Mouse (Mus musculus) neural tube, embryonic 15.5 days (tissue): ENCODE data around the gene Zbed4. TPM values are rescaled to one million over a fixed set of nuclear protein-coding genes. Genes with fewer than 3 reads are reported as not detected.
"Not testable (repeated sequence)": the region's sequence is repeated elsewhere in the genome, so short reads cannot be mapped to it uniquely, and the experiment has no call there.

Source experiments
- ATAC-seq: fragments of 200-750 bp; cut with Nextera tagmentation; 2 replicates; pipeline ENCODE4 v1.8.0; 2017; ENCODE audit warnings: mild to moderate bottlenecking, moderate TSS enrichment, moderate library complexity; ENCODE audit not compliant: low FRiP score
- H3K27ac ChIP-seq: fragments of 300-500 bp; sonication (generic); replicated peaks from 2 replicates; pipeline ENCODE4 v1.5.1; 2015; ENCODE audit warnings: mild to moderate bottlenecking, inconsistent platforms
- H3K27me3 ChIP-seq: fragments of 300-500 bp; sonication (generic); replicated peaks from 2 replicates; pipeline ENCODE4 v1.6.1; 2015; ENCODE audit warnings: inconsistent platforms
- H3K36me3 ChIP-seq: fragments of 300-500 bp; sonication (generic); 2 replicates; pipeline ENCODE4 v1.6.1; 2015; ENCODE audit warnings: inconsistent platforms
- H3K4me1 ChIP-seq: fragments of 300-500 bp; sonication (generic); 2 replicates; pipeline ENCODE4 v1.6.1; 2015; ENCODE audit warnings: inconsistent platforms
- H3K4me2 ChIP-seq: fragments of 300-500 bp; sonication (generic); 2 replicates; pipeline ENCODE4 v1.6.1; 2015; ENCODE audit warnings: inconsistent platforms, mild to moderate bottlenecking, moderate library complexity
- H3K4me3 ChIP-seq: fragments of 300-500 bp; sonication (generic); replicated peaks from 2 replicates; pipeline ENCODE4 v1.5.1; 2015; ENCODE audit warnings: mild to moderate bottlenecking, inconsistent platforms
- H3K9ac ChIP-seq: fragments of 300-500 bp; sonication (generic); replicated peaks from 2 replicates; pipeline ENCODE4 v1.6.1; 2015; ENCODE audit warnings: mild to moderate bottlenecking, inconsistent platforms
- H3K9me3 ChIP-seq: fragments of 300-500 bp; sonication (generic); replicated peaks from 2 replicates; pipeline ENCODE4 v1.6.1; 2016; ENCODE audit warnings: inconsistent platforms
- WGBS: fragments of 180-500 bp; shearing (Covaris S2); methylation state at CpG from one replicate; pipeline ENCODE4 v1.1.7; 2015; ENCODE audit warnings: mixed read lengths; 5-methylcytosine and 5-hydroxymethylcytosine counted together
- polyA plus RNA-seq: library from polyadenylated mRNA; unstranded; fragments of >200 nt; fragmentation: Nextera tagmentation; extraction: Ambion mirVana; gene quantifications from 2 replicates; pipeline ENCODE4 v1.2.1, GENCODE M21; 2015

Zbed4 gene
- polyA plus RNA-seq, 1 experiment from 2014 or later = 12.0 TPM

- not testable (repeated sequence) for H3K4me1 ChIP-seq, ATAC-seq, H3K27me3 ChIP-seq, H3K4me3 ChIP-seq, H3K27ac ChIP-seq, H3K9ac ChIP-seq, H3K4me2 ChIP-seq, H3K9me3 ChIP-seq
- 91% methylated on average over 2 of the region's 2 CpGs for WGBS
- peaks cover 45% of the 10 kb centered on the region for H3K36me3 ChIP-seq
Observed at GRCm38 (mm10) chr15:88813873-88814272, 62.4 kb downstream of the Zbed4 start.

- WGBS = 98% methylated on average over 11 of the region's 11 CpGs
- ATAC-seq = no peak
- Histone ChIP-seq H3K4me2 (no peak overlapping the region), H3K9ac (no peak overlapping the region), H3K27ac (no peak overlapping the region), H3K27me3 (no peaks in the 10 kb centered on the region), H3K36me3 (peaks cover 39% of the 10 kb centered on the region), H3K4me1 (peaks cover 8% of the 10 kb centered on the region), H3K9me3 (no peaks in the 10 kb centered on the region), H3K4me3 (no peak overlapping the region)
Observed at GRCm38 (mm10) chr15:88814411-88815047, 63.1 kb downstream of the Zbed4 start.

DNA sequence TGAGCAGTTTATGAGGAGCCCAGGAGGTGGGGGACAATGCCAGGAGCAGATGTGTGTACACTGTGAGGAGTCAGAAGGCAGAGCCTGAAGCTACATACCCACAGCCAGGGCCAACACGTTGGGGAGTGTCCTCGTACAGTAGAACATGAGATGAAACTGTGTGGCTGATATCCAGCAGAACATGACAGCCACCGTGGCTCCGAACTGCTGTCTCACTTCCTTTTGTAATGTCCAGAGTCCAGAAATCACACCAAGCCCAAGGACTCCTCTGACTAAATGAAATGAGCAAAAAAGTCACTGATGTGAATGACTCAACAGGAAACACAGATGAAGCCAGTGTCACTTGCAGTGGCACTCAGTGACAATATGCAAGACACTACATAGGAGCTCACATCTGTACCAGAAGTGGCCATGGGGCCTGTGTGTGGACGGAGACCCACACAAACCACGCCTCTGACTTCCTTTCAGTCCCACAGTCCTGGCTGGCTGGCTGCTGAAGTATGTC is 63.8 kb downstream of the Zbed4 start:
- H3K36me3 ChIP-seq = peaks cover 38% of the 10 kb centered on the region

DNA sequence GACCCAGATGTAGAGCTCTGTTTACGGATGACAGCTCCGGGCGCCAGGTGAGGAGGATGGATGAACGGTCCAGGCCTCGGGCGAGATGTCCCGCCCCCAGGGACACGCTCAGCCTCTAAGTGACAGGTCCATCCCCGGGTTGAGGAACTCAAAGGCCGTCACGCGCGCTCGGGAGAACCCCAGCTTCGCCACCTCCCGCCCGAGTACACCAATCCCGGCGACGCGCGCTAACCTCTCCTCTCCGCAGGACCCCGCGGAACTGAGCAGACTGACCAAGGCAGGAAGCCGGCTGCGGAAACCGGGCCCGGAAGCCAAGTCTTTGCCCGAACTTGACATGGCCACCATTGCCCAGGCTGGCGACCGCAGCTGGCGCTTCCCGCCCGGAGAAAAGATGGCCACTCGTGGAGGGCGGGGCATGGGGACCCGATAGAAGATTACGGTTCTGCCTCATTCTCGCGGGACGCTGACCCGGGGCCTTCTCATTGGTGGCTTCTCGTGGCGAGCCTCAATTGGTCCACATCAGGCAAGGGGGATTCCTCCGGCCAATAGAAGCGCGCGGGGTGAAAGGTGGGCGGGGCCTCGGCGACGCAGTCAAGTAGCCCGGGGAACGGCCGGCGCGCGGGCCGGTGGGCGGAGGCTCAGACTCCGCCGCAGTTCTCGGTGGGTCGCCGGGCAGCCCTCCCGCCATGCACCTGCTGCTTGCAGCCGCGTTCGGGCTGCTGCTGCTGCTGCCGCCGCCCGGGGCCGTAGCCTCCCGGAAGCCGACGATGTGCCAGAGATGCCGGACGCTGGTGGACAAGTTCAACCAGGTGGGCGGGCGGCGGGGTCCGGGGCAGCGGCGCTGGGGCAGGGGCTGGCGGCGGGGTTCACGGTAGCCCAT is 67.8 kb downstream of the Zbed4 start, which contains the start of the genes Alg12 and Creld2:
Gene Alg12, minus strand, starts transcription at position 293 of the 880 bp plus-strand sequence.
Gene Creld2, plus strand, starts transcription at position 621 of the 880 bp plus-strand sequence.
- Histone ChIP-seq H3K27me3 (no peaks in the 10 kb centered on the region), H3K9ac (peak within 1 kb of the TSS; percentile 88), H3K27ac (peak within 1 kb of the TSS; percentile 90), H3K4me1 (peaks cover 30% of the 10 kb centered on the region), H3K9me3 (no peaks in the 10 kb centered on the region), H3K4me3 (peak within 1 kb of the TSS; percentile 90), H3K36me3 (peaks cover 41% of the 10 kb centered on the region), H3K4me2 (peak within 1 kb of the TSS; percentile 90)
- peak; percentile 99 for ATAC-seq
- under 1% methylated on average over 88 of the region's 88 CpGs for WGBS

More for the DNA sequence above, 63.8 kb downstream of the Zbed4 start:
- no peak overlapping the region for H3K4me3 ChIP-seq
- H3K9me3 ChIP-seq = no peaks in the 10 kb centered on the region
- H3K9ac ChIP-seq = no peak overlapping the region
- no peak for ATAC-seq
- H3K27ac ChIP-seq = no peak overlapping the region
- 95% methylated on average over 6 of the region's 6 CpGs for WGBS
- H3K4me2 ChIP-seq = no peak overlapping the region
- H3K4me1 ChIP-seq = peaks cover 11% of the 10 kb centered on the region
- H3K27me3 ChIP-seq = no peaks in the 10 kb centered on the region

DNA sequence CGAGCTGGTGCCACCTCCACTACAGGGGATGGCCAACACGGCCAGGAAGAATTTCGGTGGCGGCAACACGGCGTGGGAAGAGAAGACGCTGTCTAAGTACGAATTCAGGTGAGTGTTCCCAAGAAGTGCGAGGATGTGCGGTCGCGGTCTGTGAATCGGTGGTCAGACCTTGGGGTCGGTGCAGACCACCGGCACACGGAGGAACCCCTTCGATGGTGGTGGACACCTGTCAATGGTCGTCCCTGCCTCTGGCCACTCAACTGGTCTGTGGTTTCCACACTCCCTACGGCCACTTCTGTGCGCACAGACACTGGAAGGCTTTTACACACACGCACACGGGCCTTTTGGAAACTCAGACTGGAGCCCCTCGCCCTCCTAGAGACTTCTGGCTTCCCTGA is 68.4 kb downstream of the Zbed4 start:
- no peak for ATAC-seq
- under 1% methylated on average over 23 of the region's 23 CpGs for WGBS
- H3K4me2 ChIP-seq = peak overlapping the region; percentile 90

GRCm38 (mm10) chr15:88821403-88821802 is 69.9 kb downstream of the Zbed4 start:
- no peak for ATAC-seq
- Histone ChIP-seq H3K4me2 (peak overlapping the region; percentile 90), H3K4me3 (no peak overlapping the region), H3K27me3 (no peaks in the 10 kb centered on the region), H3K9ac (peak overlapping the region; percentile 88; the same call in 1 of the 2 replicates), H3K36me3 (peaks cover 45% of the 10 kb centered on the region), H3K4me1 (peaks cover 30% of the 10 kb centered on the region), H3K27ac (no peak overlapping the region), H3K9me3 (no peaks in the 10 kb centered on the region)
- WGBS = 94% methylated on average over 7 of the region's 7 CpGs

More for the DNA sequence above, 68.4 kb downstream of the Zbed4 start:
- H3K9me3 ChIP-seq = no peaks in the 10 kb centered on the region
- peak overlapping the region; percentile 90 for H3K4me3 ChIP-seq
- H3K4me1 ChIP-seq = peaks cover 30% of the 10 kb centered on the region
- peak overlapping the region; percentile 88 for H3K9ac ChIP-seq
- no peaks in the 10 kb centered on the region for H3K27me3 ChIP-seq
- H3K36me3 ChIP-seq = peaks cover 41% of the 10 kb centered on the region
- peak overlapping the region; percentile 78 for H3K27ac ChIP-seq

GRCm38 (mm10) chr15:88822513-88822912 is 71.1 kb downstream of the Zbed4 start:
- ATAC-seq = no peak
- H3K36me3 ChIP-seq = peaks cover 49% of the 10 kb centered on the region

GRCm38 (mm10) chr15:88823376-88823775 is 71.9 kb downstream of the Zbed4 start:
- Histone ChIP-seq H3K4me2 (no peak overlapping the region), H3K27me3 (no peaks in the 10 kb centered on the region), H3K4me3 (no peak overlapping the region), H3K4me1 (peaks cover 26% of the 10 kb centered on the region), H3K9ac (no peak overlapping the region), H3K27ac (no peak overlapping the region), H3K36me3 (peaks cover 49% of the 10 kb centered on the region), H3K9me3 (no peaks in the 10 kb centered on the region)
- no peak for ATAC-seq
- 94% methylated on average over 5 of the region's 5 CpGs for WGBS

More at GRCm38 (mm10) chr15:88822513-88822912, 71.1 kb downstream of the Zbed4 start:
- no peaks in the 10 kb centered on the region for H3K27me3 ChIP-seq
- no peak overlapping the region for H3K4me2 ChIP-seq
- peaks cover 30% of the 10 kb centered on the region for H3K4me1 ChIP-seq
- no peaks in the 10 kb centered on the region for H3K9me3 ChIP-seq
- H3K4me3 ChIP-seq = no peak overlapping the region
- H3K27ac ChIP-seq = no peak overlapping the region
- no peak overlapping the region for H3K9ac ChIP-seq
- 97% methylated on average over 7 of the region's 7 CpGs for WGBS

GRCm38 (mm10) chr15:88827466-88827865 is 76.0 kb downstream of the Zbed4 start:
- peaks cover 41% of the 10 kb centered on the region for H3K36me3 ChIP-seq
- peaks cover 5% of the 10 kb centered on the region; the same call in 1 of the 2 replicates for H3K4me1 ChIP-seq
- H3K27me3 ChIP-seq = no peaks in the 10 kb centered on the region
- H3K9me3 ChIP-seq = no peaks in the 10 kb centered on the region
- 92% methylated on average over 6 of the region's 6 CpGs for WGBS
- H3K4me2 ChIP-seq = no peak overlapping the region
- H3K4me3 ChIP-seq = no peak overlapping the region
- H3K27ac ChIP-seq = no peak overlapping the region
- no peak overlapping the region for H3K9ac ChIP-seq
- ATAC-seq = no peak

GRCm38 (mm10) chr15:88827991-88828799 is 76.7 kb downstream of the Zbed4 start:
- Histone ChIP-seq H3K4me2 (no peak overlapping the region), H3K36me3 (peaks cover 34% of the 10 kb centered on the region), H3K4me3 (no peak overlapping the region), H3K9ac (no peak overlapping the region), H3K4me1 (peaks cover 5% of the 10 kb centered on the region; the same call in 1 of the 2 replicates), H3K27me3 (no peaks in the 10 kb centered on the region), H3K9me3 (no peaks in the 10 kb centered on the region), H3K27ac (no peak overlapping the region)
- 27% methylated on average over 9 of the region's 9 CpGs for WGBS
- peak; percentile 37; the same call in 1 of the 2 replicates for ATAC-seq
